Mouse (Mus musculus) ES-Bruce4 (cell line): Measurements from ENCODE around the gene Klhl11. TPM values are rescaled to one million over a fixed set of nuclear protein-coding genes. Genes with fewer than 3 reads are reported as not detected.

Experiments used
- H3K27ac ChIP-seq: 2 replicates; pipeline ENCODE4 v1.5.1; 2012; ENCODE audit warnings: low read length, inconsistent platforms; ENCODE audit not compliant: insufficient read depth
- H3K27me3 ChIP-seq: 2 replicates; pipeline ENCODE4 v1.6.1; 2012; ENCODE audit warnings: mild to moderate bottlenecking, low read length, inconsistent platforms; ENCODE audit not compliant: control insufficient read depth, poor library complexity, insufficient read depth, severe bottlenecking
- H3K36me3 ChIP-seq: 2 replicates; pipeline ENCODE4 v1.6.1; 2012; ENCODE audit warnings: inconsistent platforms, mild to moderate bottlenecking, low read length, moderate library complexity; ENCODE audit not compliant: control insufficient read depth, poor library complexity, insufficient read depth, severe bottlenecking
- H3K4me1 ChIP-seq: one replicate; pipeline ENCODE4 v1.8.1; 2011; ENCODE audit warnings: low read length; ENCODE audit not compliant: control insufficient read depth, insufficient read depth
- H3K4me3 ChIP-seq: 2 replicates; pipeline ENCODE4 v1.5.1; 2011; ENCODE audit warnings: low read depth, mild to moderate bottlenecking, low read length
- H3K9ac ChIP-seq: 2 replicates; pipeline ENCODE4 v1.6.1; 2012; ENCODE audit warnings: low read depth, mild to moderate bottlenecking, inconsistent platforms; ENCODE audit not compliant: poor library complexity, severe bottlenecking
- H3K9me3 ChIP-seq: replicated peaks from 2 replicates; pipeline ENCODE4 v1.6.1; 2012; ENCODE audit warnings: mild to moderate bottlenecking, low read length, inconsistent platforms; ENCODE audit not compliant: control insufficient read depth, poor library complexity, insufficient read depth, severe bottlenecking
- CTCF ChIP-seq: IDR thresholded peaks from one replicate; pipeline ENCODE4 v1.8.1; 2011; ENCODE audit warnings: low read depth, low read length
- EP300 ChIP-seq: IDR thresholded peaks from 2 replicates; pipeline ENCODE4 v1.6.1; 2011; ENCODE audit warnings: low read depth, low read length; ENCODE audit not compliant: insufficient read depth
- POLR2A ChIP-seq: IDR thresholded peaks from one replicate; pipeline ENCODE4 v1.8.1; 2011; ENCODE audit warnings: low read length; ENCODE audit not compliant: insufficient read depth
- polyA plus RNA-seq: library from polyadenylated mRNA; stranded (reverse); fragments of >200 nt; gene quantifications from 2 replicates; pipeline ENCODE4 v1.2.4, GENCODE M21; 2011; ENCODE audit warnings: low read depth; ENCODE audit not compliant: missing spikeins, insufficient read depth, insufficient read length

The Klhl11 gene
- polyA plus RNA-seq, 1 experiment, result 18.4 TPM

DNA sequence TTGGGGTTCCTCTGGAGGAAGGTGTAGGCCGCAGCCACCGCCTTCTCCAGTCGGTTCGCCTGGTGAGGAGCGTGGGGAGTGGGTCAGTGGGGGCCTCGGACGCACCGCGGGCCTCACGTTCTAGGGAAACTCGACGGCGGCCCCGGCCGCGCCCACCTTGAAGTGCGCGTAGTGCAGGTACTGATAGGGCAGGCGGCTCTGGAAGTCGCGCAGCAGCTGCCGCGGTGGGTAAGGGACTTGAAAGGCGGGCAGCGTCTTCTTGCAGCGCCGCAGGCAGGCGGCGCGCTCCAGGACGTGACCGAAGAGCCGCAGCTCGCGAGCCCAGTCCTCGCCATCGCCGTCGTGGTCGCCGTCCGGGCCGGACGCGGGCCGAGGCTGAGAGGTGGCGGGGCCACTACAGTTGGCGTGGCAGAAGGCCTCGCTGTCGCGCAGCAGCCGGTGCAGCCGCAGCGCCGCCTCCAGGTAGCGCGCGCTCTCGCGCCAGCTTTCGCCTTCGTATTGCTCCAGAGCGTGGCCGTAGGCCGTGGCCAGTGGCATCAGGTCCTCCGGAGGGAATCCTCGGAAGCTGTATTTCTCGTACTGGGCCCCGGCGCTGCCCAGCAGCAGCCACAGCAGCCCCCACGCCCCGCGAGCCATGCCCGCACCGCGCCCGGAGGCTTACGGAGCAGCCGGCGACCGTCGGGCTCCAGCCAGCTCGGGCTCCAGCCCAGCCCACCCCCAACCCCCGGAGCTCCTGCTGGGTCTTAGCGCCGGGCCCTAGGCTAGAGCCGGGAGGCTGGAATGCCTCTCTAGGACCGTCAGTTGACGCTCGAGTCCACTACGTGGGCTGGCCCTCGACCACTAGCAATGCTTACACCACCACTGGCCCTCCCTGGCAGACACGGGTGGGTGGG lies 58.3 kb downstream of the Klhl11 start, which contains the start of gene P3h4:
Gene P3h4, minus strand, starts transcription at position 816 of the 893 bp plus-strand sequence.
- no peaks in the 10 kb centered on the region for H3K36me3 ChIP-seq
- H3K9ac ChIP-seq, result peak within 1 kb of the TSS; percentile 89
- H3K27ac ChIP-seq, result peak within 1 kb of the TSS; percentile 36; the same call in 1 of the 2 replicates
- TF ChIP-seq CTCF (peak; percentile 60), EP300 (no peak), POLR2A (no peak)
- H3K4me3 ChIP-seq, result peak within 1 kb of the TSS; percentile 71
- no peaks in the 10 kb centered on the region for H3K4me1 ChIP-seq
- no peaks in the 10 kb centered on the region for H3K9me3 ChIP-seq
- H3K27me3 ChIP-seq, result no peaks in the 10 kb centered on the region

GRCm38 (mm10) chr11:100413541-100413940 lies 59.0 kb downstream of the Klhl11 start:
- no peaks in the 10 kb centered on the region for H3K4me1 ChIP-seq
- TF ChIP-seq POLR2A (no peak), CTCF (no peak), EP300 (no peak)
- H3K9me3 ChIP-seq, result no peaks in the 10 kb centered on the region
- no peaks in the 10 kb centered on the region for H3K36me3 ChIP-seq
- no peak overlapping the region for H3K27ac ChIP-seq
- peak overlapping the region; percentile 89 for H3K9ac ChIP-seq
- no peaks in the 10 kb centered on the region for H3K27me3 ChIP-seq
- peak overlapping the region; percentile 71 for H3K4me3 ChIP-seq

Other genes starting within 250 kb of the Klhl11 start
- gene Krt16, start 223.8 kb downstream of the Klhl11 start, polyA plus RNA-seq, result 0.99 TPM in 1 of 2 replicates, not detected in the other
- 10.5 and 11.8 TPM in 2 replicates for gene Krt17, start 211.7 kb downstream of the Klhl11 start, polyA plus RNA-seq
- 20.6 and 21.5 TPM in 2 replicates for gene Krt42, start 202.9 kb downstream of the Klhl11 start, polyA plus RNA-seq
- gene Eif1, start 152.9 kb downstream of the Klhl11 start, polyA plus RNA-seq, result 718 and 769 TPM in 2 replicates
- gene Gast, start 138.3 kb downstream of the Klhl11 start, polyA plus RNA-seq, result not detected in 2 replicates
- gene Hap1, start 116.6 kb downstream of the Klhl11 start, polyA plus RNA-seq, result 12.7 and 13.6 TPM in 2 replicates
- 166 and 171 TPM in 2 replicates for gene Jup, start 75.0 kb downstream of the Klhl11 start, polyA plus RNA-seq
- gene P3h4, start 57.9 kb downstream of the Klhl11 start, polyA plus RNA-seq, result 13.3 and 16.8 TPM in 2 replicates
- 22.5 and 24.3 TPM in 2 replicates for gene Fkbp10, start 57.0 kb downstream of the Klhl11 start, polyA plus RNA-seq
- gene Nt5c3b, start 30.9 kb downstream of the Klhl11 start, polyA plus RNA-seq, result 37.3 and 44.6 TPM in 2 replicates
- gene Klhl10, start 30.8 kb downstream of the Klhl11 start, polyA plus RNA-seq, result 0.84 and 0.90 TPM in 2 replicates
- gene Acly, start 55.3 kb upstream of the Klhl11 start, polyA plus RNA-seq, result 225 and 232 TPM in 2 replicates
- 2.5 and 3.4 TPM in 2 replicates for gene Ttc25, start 72.9 kb upstream of the Klhl11 start, polyA plus RNA-seq
- gene Cnp, start 102.2 kb upstream of the Klhl11 start, polyA plus RNA-seq, result 6.9 and 7.5 TPM in 2 replicates
- gene Nkiras2, start 146.5 kb upstream of the Klhl11 start, polyA plus RNA-seq, result 29.1 and 30.0 TPM in 2 replicates
- gene Dnajc7, start 147.4 kb upstream of the Klhl11 start, polyA plus RNA-seq, result 369 and 376 TPM in 2 replicates
- 1.0 and 1.9 TPM in 2 replicates for gene Zfp385c, start 219.7 kb upstream of the Klhl11 start, polyA plus RNA-seq
- gene Dhx58, start 231.5 kb upstream of the Klhl11 start, polyA plus RNA-seq, result 1.5 and 1.8 TPM in 2 replicates
- 61.3 and 63.1 TPM in 2 replicates for gene Kat2a, start 239.7 kb upstream of the Klhl11 start, polyA plus RNA-seq
- gene Hspb9, start 241.1 kb upstream of the Klhl11 start, polyA plus RNA-seq, result not detected in 2 replicates